Mouse (Mus musculus) kidney, embryonic 14.5 days (tissue): Measurements from ENCODE around the gene Il4i1. TPM values are rescaled to one million over a fixed set of nuclear protein-coding genes. Genes with fewer than 3 reads are reported as not detected.

Experiments
- ATAC-seq: fragments of 200-750 bp; cut with Nextera tagmentation; 2 replicates; pipeline ENCODE4 v1.8.0; 2017; ENCODE audit warnings: moderate number of reproducible peaks, mild to moderate bottlenecking, moderate TSS enrichment, moderate library complexity; ENCODE audit not compliant: low FRiP score, low TSS enrichment
- H3K27ac ChIP-seq: fragments of 300-500 bp; sonication (generic); 2 replicates; pipeline ENCODE4 v1.5.1; 2014; ENCODE audit warnings: low read depth, mild to moderate bottlenecking, low read length, moderate library complexity, mixed read lengths
- H3K27me3 ChIP-seq: fragments of 300-500 bp; sonication (generic); 2 replicates; pipeline ENCODE4 v1.6.1; 2014; ENCODE audit warnings: mild to moderate bottlenecking, low read length; ENCODE audit not compliant: control insufficient read depth, insufficient read depth
- H3K36me3 ChIP-seq: fragments of 300-500 bp; sonication (generic); 2 replicates; pipeline ENCODE4 v1.6.1; 2014; ENCODE audit warnings: low read length, mixed read lengths; ENCODE audit not compliant: control insufficient read depth, insufficient read depth
- H3K4me1 ChIP-seq: fragments of 300-500 bp; sonication (generic); 2 replicates; pipeline ENCODE4 v1.6.1; 2014; ENCODE audit warnings: low read length, mixed read lengths; ENCODE audit not compliant: control insufficient read depth, insufficient read depth
- H3K4me2 ChIP-seq: fragments of 300-500 bp; sonication (generic); replicated peaks from 2 replicates; pipeline ENCODE4 v1.6.1; 2014; ENCODE audit warnings: low read depth, mild to moderate bottlenecking, low read length
- H3K4me3 ChIP-seq: fragments of 300-500 bp; sonication (generic); 2 replicates; pipeline ENCODE4 v1.5.1; 2014; ENCODE audit warnings: mild to moderate bottlenecking, low read length
- H3K9ac ChIP-seq: fragments of 300-500 bp; sonication (generic); 2 replicates; pipeline ENCODE4 v1.6.1; 2014; ENCODE audit warnings: low read depth, mild to moderate bottlenecking, low read length, moderate library complexity
- H3K9me3 ChIP-seq: fragments of 300-500 bp; sonication (generic); 2 replicates; pipeline ENCODE4 v1.6.1; 2016; ENCODE audit warnings: low read length; ENCODE audit not compliant: control insufficient read depth
- WGBS: fragments of 180-500 bp; shearing (Covaris S2); extraction: QIAGEN DNeasy Blood & Tissue Kit; methylation state at CpG from one replicate; pipeline ENCODE4 v1.1.7; 2014; 5-methylcytosine and 5-hydroxymethylcytosine counted together
- polyA plus RNA-seq: library from polyadenylated mRNA; unstranded; fragments of >200 nt; fragmentation: Nextera tagmentation; extraction: Ambion mirVana; gene quantifications from 2 replicates; pipeline ENCODE4 v1.2.1, GENCODE M21; 2014

The Il4i1 gene
- polyA plus RNA-seq, 1 experiment from 2014 or later = 2.0 TPM

DNA sequence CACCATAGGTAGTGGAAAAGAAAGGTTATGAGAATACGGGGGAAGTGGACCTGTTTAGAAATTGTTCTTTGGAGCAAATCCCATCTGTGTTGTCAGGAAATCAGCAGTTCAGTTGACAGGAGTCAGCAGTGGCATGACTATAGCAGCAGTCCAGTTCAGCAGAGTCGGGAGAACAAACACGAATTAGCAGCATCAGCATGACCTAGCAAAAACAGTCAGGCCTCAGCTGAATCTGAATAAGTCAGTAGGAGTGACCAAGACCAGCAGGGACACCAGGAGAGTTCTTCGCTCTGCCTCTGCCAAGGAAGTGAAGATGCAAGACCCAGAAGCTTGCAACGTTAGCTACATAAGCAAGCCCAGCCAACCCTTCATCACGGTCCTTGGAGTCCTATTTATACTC lies 23.4 kb upstream of the Il4i1 start:
- Histone ChIP-seq H3K9me3 (peaks cover 3% of the 10 kb centered on the region; the same call in 1 of the 2 replicates), H3K36me3 (no peaks in the 10 kb centered on the region), H3K4me1 (no peaks in the 10 kb centered on the region), H3K27me3 (no peaks in the 10 kb centered on the region), H3K27ac (no peak overlapping the region), H3K9ac (no peak overlapping the region), H3K4me3 (no peak overlapping the region), H3K4me2 (no peak overlapping the region)
- WGBS = 79% methylated on average over 6 of the region's 6 CpGs
- no peak for ATAC-seq

DNA sequence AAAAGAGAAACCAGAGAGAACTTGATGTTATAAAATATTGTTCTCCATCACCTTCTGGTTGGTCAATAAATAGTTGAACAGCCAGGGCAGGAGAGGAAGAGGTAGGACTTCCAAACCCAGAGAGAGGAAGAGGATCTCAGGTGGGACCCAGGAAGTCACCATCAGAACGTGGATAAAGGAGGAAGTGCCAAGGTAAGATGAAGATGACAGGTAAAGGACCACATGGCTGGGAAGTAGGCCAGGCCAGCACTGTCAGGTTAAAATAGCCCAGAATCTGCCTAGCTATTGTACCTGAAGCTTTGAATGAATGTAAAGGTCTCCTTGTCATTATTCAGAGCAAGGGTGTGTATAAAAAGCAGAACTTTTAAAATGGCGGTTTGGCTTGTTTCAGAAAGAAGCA lies 7.3 kb upstream of the Il4i1 start:
- no peaks in the 10 kb centered on the region for H3K9me3 ChIP-seq
- WGBS = 81% methylated on average over 2 of the region's 2 CpGs
- no peak overlapping the region for H3K4me3 ChIP-seq
- no peak overlapping the region for H3K9ac ChIP-seq
- ATAC-seq = no peak
- H3K36me3 ChIP-seq = peaks cover 6% of the 10 kb centered on the region; the same call in 1 of the 2 replicates
- no peaks in the 10 kb centered on the region for H3K27me3 ChIP-seq
- no peak overlapping the region for H3K4me2 ChIP-seq
- H3K27ac ChIP-seq = no peak overlapping the region
- H3K4me1 ChIP-seq = no peaks in the 10 kb centered on the region

DNA sequence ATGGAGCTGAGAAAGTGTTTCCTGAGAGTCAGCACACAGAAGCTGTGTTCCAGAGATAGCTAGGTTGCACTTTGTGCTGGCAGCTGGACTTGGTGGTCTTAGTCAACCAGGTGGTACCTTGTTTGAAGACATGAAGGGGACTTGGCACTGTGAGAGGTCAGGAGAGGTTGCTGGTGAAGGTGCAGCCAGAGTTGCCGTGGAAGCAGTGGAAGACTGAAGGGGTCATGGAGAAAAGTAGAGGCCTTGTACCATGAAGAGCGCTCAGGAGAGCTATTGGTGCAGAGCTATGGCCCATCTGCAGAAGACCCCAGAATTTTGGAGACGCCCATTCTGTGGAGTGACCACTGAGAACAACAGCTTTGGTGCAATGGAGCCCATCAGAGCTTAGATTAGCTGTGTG lies 6.7 kb upstream of the Il4i1 start:
- Histone ChIP-seq H3K27ac (no peak overlapping the region), H3K27me3 (no peaks in the 10 kb centered on the region), H3K36me3 (peaks cover 11% of the 10 kb centered on the region; the same call in 1 of the 2 replicates), H3K4me1 (no peaks in the 10 kb centered on the region), H3K9me3 (no peaks in the 10 kb centered on the region), H3K9ac (no peak overlapping the region), H3K4me3 (no peak overlapping the region), H3K4me2 (no peak overlapping the region)
- ATAC-seq = no peak
- 91% methylated on average over 3 of the region's 3 CpGs for WGBS

DNA sequence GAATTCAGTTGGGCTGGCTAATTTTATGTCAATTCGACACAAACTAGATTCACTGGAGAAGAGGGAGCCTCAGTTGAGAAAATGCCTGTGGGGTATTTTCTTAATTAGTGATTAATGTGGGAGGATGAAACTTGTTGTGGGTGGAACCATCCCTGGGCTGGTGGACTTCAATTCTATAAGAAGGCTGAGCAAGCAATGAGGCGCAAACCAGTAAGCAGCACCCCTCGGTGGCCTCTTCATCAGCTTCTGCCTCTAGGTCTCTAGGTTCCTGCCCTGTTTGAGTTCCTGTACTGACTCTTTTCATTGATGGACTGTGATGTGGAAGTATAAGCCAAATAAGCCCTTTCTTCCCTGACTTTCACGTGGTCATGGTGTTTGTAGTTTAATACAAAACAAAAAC lies 5.8 kb upstream of the Il4i1 start:
- Histone ChIP-seq H3K27ac (no peak overlapping the region), H3K4me3 (no peak overlapping the region), H3K9me3 (no peaks in the 10 kb centered on the region), H3K4me1 (no peaks in the 10 kb centered on the region), H3K36me3 (peaks cover 11% of the 10 kb centered on the region; the same call in 1 of the 2 replicates), H3K27me3 (no peaks in the 10 kb centered on the region), H3K9ac (no peak overlapping the region), H3K4me2 (no peak overlapping the region)
- ATAC-seq = no peak
- 86% methylated on average over 4 of the region's 4 CpGs for WGBS

DNA sequence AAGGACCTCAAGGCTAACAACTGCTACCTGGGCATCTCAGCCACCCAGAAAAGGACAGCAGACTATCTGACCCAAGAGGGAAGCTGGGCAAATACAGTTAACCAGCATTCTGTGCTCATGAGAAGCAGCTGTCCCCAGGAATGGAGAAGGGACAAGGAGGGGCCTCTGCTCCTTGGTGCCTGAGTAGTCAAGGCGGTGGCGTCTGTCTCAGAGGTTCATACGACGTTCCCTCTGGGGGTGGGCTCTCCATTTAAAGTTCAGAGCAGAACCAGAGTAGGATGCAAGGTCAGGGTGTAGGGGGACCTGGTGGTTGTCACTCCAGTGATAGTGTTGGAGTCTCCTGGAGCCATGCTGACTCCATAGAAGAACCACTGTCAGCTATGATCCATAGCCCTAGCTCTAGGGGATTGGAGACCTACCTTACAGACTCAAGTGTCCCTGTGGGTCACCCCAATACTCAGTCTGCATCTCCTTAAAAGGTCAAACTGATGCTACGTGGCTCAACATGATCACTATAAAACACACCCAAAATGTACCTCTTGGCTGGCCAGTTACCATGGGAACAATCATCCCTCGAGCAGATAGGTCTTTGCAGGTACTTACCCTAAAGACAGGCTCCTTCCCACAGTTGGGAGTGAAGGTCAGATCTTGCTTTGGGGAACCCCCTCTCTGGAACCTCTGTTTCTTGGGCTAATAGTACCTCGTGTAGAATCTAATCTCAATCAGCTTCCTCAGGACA lies 5.2 kb upstream of the Il4i1 start:
- ATAC-seq = no peak
- H3K4me2 ChIP-seq = no peak overlapping the region
- no peaks in the 10 kb centered on the region for H3K27me3 ChIP-seq
- H3K9me3 ChIP-seq = no peaks in the 10 kb centered on the region
- H3K36me3 ChIP-seq = peaks cover 11% of the 10 kb centered on the region; the same call in 1 of the 2 replicates
- H3K9ac ChIP-seq = no peak overlapping the region
- WGBS = 91% methylated on average over 7 of the region's 7 CpGs
- H3K4me1 ChIP-seq = no peaks in the 10 kb centered on the region
- H3K4me3 ChIP-seq = no peak overlapping the region
- no peak overlapping the region for H3K27ac ChIP-seq

DNA sequence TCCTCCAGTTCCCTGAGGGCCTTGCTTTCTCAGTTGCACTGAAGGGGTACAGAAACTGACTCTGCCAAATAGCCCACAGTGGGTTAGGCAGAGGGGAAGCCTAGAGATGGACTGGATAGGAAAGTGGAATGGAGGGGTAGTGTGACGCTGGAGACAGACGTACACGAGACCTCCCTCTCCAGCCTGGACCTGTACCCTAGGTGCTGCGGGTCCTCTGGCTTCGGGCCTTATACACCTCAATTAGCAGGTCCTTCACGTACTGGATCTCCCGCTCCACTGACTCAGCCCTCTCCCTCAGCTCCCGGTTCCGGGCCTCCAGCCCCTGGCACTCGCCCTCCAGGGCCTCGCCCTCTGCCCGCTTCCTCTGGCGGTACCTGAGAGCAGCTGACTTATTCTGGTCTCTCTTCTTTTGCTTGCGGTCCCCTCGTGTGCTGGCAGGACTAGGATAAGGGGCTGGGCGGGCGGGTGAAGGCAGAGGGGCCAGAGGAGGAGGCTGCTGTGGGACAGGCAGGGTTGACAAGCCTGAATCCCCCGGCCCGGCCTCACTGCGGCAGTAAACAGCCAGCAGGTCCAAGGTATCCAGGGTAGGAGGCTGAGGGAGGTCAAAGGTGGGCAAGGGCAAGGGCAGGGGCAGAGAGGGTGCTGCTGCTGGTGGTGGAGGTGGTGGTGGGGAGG lies 3.4 kb upstream of the Il4i1 start:
- no peak overlapping the region for H3K4me2 ChIP-seq
- no peak overlapping the region for H3K9ac ChIP-seq
- no peaks in the 10 kb centered on the region for H3K27me3 ChIP-seq
- H3K9me3 ChIP-seq = no peaks in the 10 kb centered on the region
- 88% methylated on average over 20 of the region's 20 CpGs for WGBS
- H3K4me3 ChIP-seq = no peak overlapping the region
- no peak for ATAC-seq
- H3K4me1 ChIP-seq = peaks cover 4% of the 10 kb centered on the region; the same call in 1 of the 2 replicates
- no peak overlapping the region for H3K27ac ChIP-seq
- peaks cover 11% of the 10 kb centered on the region; the same call in 1 of the 2 replicates for H3K36me3 ChIP-seq

DNA sequence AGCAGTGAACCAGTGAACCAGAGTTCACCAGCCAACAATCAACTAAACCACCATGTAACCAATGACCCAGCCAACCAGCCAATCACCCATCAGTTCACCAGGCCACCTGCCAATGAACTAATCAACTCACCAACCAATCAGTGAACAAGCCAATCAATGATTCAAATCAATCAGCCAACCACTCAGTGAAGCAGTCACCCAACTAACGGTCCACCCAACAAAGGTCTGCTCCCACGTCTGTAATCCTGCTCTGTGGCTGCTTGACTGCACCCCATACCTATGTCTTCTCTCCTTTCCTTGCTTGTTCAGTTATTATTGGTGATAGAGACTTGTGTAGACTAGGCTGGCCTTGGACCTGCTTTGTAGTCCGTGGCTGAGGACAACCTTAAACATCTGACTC lies 2.2 kb upstream of the Il4i1 start:
- H3K4me2 ChIP-seq = no peak overlapping the region
- 87% methylated on average over 3 of the region's 3 CpGs for WGBS
- no peak overlapping the region for H3K4me3 ChIP-seq
- ATAC-seq = no peak
- peaks cover 16% of the 10 kb centered on the region for H3K4me1 ChIP-seq
- H3K9me3 ChIP-seq = no peaks in the 10 kb centered on the region
- H3K27ac ChIP-seq = no peak overlapping the region
- H3K36me3 ChIP-seq = peaks cover 11% of the 10 kb centered on the region; the same call in 1 of the 2 replicates
- no peaks in the 10 kb centered on the region for H3K27me3 ChIP-seq
- no peak overlapping the region for H3K9ac ChIP-seq

DNA sequence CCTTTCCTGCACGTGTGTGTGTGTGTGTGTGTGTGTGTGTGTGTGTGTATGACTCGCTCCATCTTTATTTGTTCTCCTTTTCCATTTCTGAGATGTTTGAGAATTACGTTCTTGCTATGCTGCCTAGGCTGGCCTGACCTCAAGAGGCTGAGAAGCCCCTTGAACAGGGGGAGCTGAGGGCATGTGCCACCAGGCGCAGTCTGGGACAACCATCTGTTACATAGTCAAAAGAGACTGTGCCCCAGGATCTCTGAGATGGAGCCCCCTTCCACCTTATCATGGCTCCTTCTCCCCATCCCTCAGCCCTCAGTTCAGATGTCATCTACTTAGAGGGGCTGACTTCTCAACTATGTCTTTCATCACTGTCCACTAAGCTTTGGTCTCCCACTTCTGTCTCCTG lies 1.8 kb upstream of the Il4i1 start:
- Histone ChIP-seq H3K27ac (no peak overlapping the region), H3K4me3 (no peak overlapping the region), H3K27me3 (no peaks in the 10 kb centered on the region), H3K36me3 (peaks cover 11% of the 10 kb centered on the region; the same call in 1 of the 2 replicates), H3K9me3 (no peaks in the 10 kb centered on the region), H3K4me2 (no peak overlapping the region), H3K9ac (no peak overlapping the region), H3K4me1 (peaks cover 20% of the 10 kb centered on the region)
- 92% methylated on average over 4 of the region's 4 CpGs for WGBS
- ATAC-seq = no peak

DNA sequence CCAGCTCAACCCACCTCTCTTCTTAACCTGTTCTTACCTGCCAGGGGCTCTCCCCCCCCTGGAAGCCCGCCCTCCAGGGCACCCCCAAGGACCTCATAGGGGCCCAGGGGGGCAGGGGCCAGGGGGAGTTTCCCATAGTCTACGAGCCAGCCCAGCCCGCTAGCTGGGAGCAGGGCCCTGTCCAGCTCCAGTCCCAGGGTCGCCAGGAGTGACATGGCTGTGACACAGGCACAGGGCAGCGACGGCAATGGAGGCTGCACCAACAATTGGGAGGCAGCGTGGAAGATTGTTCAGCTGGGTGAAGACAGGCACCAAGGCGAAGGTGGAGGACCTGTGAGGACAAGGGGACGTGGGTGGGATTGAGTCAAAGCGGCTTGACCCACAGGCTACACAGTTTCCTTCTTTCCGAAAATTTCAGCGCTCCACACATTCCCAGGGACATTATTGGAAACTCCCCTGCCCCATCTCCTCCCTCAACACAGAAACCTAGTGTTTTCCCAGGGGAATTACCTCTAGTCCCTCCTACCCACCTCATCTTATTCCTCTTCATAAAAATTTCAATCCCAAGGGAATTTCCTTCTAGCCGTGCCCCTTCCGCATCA lies 1.1 kb upstream of the Il4i1 start:
- Histone ChIP-seq H3K36me3 (peaks cover 11% of the 10 kb centered on the region; the same call in 1 of the 2 replicates), H3K4me2 (peak overlapping the region; percentile 67)
- 0 out of 2 replicates have a peak, but pooled peaks have one; percentile 0 for ATAC-seq

More for the DNA sequence above, 1.1 kb upstream of the Il4i1 start:
- WGBS = 35% methylated on average over 14 of the region's 14 CpGs
- no peaks in the 10 kb centered on the region for H3K9me3 ChIP-seq
- H3K9ac ChIP-seq = peak overlapping the region; percentile 98; the same call in 1 of the 2 replicates
- H3K4me1 ChIP-seq = peaks cover 20% of the 10 kb centered on the region
- peak overlapping the region; percentile 87 for H3K4me3 ChIP-seq
- peak overlapping the region; percentile 99; the same call in 1 of the 2 replicates for H3K27ac ChIP-seq
- no peaks in the 10 kb centered on the region for H3K27me3 ChIP-seq
